Mouse (Mus musculus): ENCODE measurements around the gene Hoxc5. TPM values are rescaled to one million over a fixed set of nuclear protein-coding genes. Genes with fewer than 3 reads are reported as not detected.

Hoxc5 gene
- total RNA-seq, 2 experiments from 2014 or later: not detected

DNA sequence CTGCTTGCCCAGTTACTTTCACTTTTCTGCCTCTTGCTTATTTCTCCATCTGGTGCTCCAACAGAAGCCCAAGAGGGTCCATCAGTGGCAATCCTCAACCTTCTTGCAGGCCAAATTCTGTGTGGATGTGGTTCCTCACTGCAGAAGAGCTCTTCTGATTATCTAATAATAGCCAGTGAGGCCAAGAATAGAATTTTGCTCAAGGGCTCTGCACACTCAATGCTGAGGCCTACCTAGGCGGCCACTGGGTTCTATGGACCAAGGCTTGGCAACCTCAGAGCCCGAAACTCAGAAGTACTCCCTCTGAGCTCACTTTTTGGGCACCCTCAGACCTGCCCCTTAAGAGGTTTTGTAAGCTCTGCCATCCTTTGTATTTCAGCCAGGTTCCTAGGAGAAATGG, 34.1 kb downstream of the Hoxc5 start:
- no peak for DNase-seq (ENCODE audit: low spot score in 2 of 2)
- intact Hi-C loops (cut with DNase I): no loop called here

DNA sequence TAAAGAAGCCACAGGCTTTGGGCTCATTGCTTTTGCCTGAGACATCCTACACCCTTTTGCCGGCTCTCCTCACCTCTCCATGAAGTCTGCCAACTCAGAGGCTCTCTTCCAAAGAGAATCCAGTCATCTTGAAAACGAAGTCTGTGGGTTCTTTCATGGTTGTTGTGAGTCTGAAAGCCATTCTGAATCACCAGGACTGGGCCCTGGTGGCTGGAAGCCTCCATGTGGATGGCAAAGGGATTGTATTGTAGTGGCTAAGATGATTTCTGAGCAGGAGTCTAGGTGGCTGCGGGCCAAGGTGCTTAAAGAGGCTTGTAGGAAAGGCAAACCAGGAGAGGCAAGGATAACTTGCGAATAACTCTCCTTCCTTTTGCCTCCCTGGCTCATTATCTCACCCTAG, 34.9 kb downstream of the Hoxc5 start:
- intact Hi-C loops (cut with DNase I): no loop called here
- no peak for DNase-seq (ENCODE audit: low spot score in 2 of 2)

DNA sequence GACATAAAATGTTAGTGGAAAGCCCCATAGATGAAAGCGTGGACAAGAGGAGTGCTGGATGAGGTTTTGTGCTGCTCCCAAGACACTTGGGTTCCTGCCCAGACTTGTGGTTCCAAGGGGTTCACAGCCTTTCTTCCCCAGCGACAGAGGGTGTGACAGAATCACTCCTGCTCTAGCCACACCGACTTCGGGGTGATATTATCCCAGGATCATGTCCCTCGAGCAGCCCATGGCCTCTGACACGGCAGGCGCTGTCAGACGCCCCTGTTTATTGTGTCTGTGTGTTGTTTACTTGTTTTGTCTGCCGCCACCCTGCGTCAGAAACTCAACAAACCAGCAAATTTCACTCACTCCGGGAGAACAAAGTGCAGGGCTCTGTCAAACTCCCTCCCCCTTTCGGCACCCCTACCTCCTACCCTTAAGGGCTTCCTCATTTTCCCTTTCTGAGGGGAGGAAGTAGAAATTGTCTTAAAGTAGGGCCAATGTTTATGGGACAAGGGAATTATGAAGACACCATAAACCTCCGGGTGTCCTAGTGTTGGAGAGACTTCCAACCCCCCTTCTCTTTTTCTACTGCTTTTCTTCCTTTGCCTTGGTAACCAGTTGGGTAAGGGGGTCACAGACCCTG, 35.7 kb downstream of the Hoxc5 start:
- DNase-seq (ENCODE audit: low spot score in 2 of 2): no peak
- intact Hi-C loops (cut with DNase I): no loop called here

DNA sequence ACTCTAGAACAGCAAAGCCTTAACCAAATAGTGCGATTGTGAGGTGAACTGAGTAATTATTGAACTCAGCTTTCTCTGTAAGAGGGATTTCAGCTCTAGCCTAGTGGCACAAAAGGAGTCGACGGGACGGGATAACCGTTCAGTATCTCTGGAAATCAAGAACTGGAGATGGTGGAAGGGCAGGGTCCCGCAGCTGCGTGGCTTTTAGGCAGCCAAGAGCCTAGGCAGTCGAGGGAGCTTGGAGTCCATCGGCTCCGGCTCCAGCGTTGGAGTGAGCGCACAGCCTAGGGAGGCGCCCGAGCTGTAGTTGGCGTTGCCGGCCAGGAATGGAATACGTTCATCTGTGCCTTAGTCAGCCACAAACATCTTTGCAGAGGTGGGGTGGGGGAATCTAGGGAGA, 38.1 kb downstream of the Hoxc5 start:
- intact Hi-C loops (cut with DNase I): no loop called here
- no peak for DNase-seq (ENCODE audit: low spot score in 2 of 2)

DNA sequence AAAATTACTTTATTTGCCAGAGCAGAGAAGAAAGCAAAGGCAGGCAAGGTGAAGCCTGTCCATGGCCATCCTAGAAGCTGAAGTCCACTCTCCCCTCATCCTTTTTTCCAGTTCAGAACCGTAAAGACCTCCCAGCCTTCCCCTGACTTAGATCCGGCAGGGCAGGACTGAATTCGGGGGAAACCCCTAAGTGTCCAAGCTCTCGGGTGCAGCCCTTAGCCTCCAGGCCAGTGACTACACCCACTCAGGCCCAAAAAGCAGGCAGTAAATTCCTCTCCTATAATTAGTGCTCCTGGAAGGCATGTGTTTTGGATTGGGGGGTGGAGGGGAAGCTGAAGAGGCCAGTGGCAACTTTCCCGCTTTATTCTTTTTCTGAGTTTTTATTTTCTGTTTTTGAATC, 38.6 kb downstream of the Hoxc5 start:
- DNase-seq (ENCODE audit: low spot score in 2 of 2): no peak
- intact Hi-C loops (cut with DNase I): no loop called here

DNA sequence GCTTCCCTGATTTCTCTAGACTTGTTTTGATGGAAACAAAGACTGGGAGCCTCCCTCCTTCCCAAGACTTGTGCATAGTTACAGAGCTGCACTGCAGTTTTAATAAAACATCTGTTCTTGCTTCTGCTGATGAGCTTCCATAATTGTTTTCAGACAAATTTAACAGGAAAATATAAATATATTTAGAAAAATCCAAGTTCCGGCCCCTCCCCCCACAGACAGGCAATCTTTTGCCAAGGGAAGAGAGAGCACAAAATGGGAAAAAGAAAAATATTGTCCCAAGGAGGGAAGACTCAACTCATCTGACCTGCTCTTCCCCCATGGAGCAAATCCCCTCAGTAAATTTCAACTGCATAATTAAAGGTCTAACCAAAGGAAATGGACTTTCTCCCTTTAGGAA, 39.1 kb downstream of the Hoxc5 start:
- intact Hi-C loops (cut with DNase I): no loop called here
- DNase-seq (ENCODE audit: low spot score in 2 of 2): no peak

DNA sequence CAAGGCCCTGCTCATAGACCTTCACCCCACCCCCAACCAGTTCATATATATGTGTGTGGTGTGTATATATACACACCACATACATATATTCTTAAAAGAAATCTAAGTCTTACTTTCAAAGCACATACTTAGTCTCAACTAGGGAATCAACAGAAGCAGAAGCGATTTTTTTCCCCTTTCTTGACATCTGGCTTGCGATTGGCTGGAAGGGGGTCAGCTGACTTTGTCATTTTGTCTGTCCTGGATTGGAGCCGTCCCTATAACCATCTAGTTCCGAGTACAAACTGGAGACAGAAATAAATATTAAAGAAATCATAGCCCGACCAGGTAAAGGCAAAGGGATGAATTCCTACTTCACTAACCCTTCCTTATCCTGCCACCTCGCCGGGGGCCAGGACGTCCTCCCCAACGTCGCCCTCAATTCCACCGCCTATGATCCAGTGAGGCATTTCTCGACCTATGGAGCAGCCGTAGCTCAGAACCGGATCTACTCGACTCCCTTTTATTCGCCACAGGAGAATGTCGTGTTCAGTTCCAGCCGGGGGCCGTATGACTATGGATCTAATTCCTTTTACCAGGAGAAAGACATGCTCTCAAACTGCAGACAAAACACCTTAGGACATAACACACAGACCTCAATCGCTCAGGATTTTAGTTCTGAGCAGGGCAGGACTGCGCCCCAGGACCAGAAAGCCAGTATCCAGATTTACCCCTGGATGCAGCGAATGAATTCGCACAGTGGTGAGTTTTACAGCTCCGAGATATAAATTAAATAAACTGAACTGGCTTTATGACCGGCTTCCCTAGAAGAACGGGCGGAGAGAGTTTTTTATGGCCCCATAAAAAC, 42.2 kb downstream of the Hoxc5 start:
- intact Hi-C loops (cut with DNase I): no loop called here
- no peak for DNase-seq (ENCODE audit: low spot score in 2 of 2)

DNA sequence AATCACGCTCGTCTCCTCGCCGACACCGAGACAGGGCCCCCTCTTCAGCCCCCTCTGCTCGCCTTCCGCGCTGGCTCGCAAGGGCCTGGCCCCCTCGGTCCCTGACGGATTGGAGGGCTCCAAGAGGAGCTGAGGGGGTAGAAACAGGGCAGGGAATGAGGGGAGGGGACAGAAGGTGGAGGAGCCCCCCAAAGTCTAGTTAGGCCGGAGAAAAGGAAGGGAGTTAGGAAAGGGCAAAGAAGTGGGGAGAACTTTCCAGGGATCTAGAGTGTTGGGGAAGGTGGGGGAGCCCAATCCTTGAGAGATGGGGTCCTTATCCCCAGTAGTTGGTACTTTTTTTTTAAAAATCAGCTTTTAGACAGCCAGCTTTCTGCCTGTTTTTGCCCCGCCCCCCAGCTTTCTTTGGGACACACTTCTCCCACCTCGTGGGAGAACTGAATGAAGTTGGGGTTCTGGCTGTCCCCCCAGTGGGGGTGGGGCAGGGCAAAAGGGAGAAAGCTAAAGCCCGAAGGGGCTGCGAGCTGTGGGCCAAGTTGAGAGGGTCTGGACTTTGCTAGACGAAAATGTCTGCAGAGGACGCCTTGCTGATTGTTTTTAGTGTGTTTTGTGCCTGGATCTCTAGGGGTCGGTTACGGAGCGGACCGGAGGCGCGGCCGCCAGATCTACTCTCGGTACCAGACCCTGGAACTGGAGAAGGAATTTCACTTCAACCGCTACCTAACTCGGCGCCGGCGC, 43.0 kb downstream of the Hoxc5 start:
- no peak for DNase-seq (ENCODE audit: low spot score in 2 of 2)
- intact Hi-C loops (cut with DNase I): no loop called here

DNA sequence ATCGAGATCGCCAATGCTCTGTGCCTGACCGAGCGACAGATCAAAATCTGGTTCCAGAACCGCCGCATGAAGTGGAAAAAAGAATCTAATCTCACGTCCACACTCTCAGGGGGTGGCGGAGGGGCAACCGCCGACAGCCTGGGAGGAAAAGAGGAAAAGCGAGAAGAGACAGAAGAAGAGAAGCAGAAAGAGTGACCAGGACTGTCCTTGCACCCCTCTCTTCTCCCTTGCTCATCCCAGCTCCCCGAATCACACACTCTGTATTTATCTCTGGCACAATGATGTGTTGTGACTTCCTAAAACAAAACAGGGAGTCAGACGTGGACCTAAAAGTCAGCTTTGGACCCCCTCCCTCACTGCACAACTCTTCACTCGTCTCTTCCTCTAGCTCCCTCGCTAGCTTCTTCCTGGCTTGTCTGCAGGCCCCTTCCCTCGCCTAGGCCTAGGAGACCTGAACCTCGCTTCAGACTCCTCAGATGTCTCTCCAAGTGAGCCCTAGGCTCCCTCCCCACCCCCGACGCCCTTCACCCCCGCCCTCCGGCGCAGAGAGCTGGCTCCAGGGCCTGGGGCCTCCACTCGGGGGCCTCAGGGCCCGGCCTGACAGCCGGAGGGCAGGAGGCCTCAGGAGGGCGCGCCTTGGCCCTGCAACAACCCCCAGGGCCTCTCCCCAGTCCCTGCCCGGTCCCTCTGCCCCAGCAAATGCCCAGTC, 43.8 kb downstream of the Hoxc5 start:
- no peak for DNase-seq (ENCODE audit: low spot score in 2 of 2)
- intact Hi-C loops (cut with DNase I): no loop called here

DNA sequence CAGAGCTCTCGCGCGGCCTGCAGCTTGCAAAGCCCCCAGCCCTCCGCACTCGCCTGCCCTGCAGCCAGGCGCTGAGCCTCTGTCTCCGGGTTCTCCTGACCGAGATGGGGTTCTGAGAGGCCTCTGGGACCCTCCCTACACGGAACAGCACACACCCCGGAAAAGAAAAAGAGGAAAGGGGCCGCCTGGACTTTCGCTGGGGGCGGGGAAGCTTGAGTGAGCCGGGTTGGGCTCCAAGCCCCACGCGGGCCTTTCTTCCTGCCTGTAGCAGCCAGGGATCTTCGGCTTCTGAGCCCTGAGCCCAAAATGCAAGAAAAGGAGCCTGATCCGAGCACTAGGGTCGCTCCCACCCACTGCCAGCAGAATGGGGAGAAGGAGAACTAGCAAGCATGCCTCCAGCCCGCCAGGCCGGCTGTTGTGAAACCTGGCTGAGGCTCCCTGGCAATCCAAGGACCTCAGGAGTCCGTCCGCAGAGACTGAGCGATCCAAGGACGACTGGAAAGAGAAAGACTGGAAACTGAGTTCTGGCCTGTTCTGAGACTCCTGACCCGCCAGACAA, 44.8 kb downstream of the Hoxc5 start:
- no peak for DNase-seq (ENCODE audit: low spot score in 2 of 2)
- intact Hi-C loops (cut with DNase I): loop anchor here (2.0 kb wide), 1 partner anchor 161 kb away; no protein-coding TSS in a partner anchor

DNA sequence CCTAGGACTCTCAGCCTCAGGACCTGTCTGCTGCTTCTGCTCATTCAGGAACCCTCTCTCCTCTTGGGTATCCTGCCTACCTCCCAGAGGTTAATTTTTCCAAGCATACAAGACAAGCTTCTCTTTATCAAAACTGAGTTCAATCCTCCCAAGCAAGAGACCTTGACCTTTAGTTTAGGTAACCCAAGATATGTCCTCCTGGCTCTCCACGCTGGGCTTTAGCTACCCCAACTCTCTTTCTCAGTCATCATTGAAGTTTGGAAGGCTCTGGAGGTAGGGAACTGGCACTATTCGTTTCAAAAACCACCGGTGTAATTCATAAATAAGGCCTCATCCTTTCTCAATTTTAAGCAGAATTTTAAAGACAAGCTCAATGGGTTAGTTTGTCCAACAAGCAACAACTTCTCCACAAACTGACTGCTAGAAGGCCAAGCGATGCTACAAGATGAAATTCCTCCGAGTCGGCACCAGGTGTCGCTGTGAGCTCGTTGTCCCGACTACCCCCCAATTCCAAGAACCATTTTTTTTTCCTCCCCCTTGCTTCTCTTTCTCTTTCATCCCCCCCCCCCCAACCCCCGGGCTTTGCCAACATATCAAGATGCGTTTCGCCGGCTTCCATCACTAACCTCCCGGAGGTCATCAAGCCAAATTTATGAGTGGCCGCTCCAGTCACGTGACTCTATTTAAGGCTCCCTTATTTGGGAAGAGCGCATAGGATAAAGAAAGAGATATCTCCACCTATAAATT, 46.2 kb downstream of the Hoxc5 start:
- peak; percentile 15 to 52 for DNase-seq (ENCODE audit: low spot score in 2 of 2)
- intact Hi-C loops (cut with DNase I): loop anchor here (1.0 to 2.0 kb wide), 2 partner anchors 152 to 159 kb away; no protein-coding TSS in a partner anchor

DNA sequence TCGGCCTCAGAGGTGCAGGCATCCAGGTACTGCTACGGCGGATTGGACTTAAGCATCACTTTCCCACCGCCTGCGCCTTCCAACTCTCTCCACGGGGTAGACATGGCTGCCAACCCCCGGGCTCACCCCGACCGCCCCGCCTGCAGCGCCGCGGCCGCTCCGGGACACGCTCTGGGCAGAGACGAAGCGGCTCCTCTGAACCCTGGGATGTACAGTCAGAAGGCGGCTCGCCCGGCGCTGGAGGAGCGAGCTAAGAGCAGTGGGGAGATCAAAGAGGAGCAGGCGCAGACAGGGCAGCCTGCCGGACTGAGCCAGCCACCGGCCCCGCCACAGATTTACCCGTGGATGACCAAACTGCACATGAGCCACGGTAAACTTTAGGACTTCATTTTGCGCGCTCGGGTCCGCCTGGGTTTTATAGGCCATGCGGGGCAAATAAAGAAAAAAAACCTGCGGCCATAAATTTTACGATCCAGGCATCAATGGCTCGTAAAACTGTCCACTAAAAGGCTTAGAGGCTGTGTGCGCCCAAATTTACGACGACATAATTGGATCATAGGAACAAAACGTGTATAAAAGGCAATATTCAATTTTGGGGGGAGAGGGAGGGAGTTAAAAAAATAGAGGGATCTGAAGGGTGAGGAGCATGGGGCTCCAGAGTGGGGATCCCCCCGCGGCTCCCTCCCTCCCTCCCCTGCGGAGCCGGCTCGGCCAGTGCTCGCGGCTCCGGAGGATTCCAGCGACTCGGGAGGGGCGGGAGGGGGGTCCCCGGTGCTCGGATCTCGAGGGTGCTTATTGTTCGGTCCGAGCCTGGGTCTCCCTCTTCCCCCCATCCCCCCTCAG, 47.1 kb downstream of the Hoxc5 start:
- no peak for DNase-seq (ENCODE audit: low spot score in 2 of 2)
- intact Hi-C loops (cut with DNase I): no loop called here

DNA sequence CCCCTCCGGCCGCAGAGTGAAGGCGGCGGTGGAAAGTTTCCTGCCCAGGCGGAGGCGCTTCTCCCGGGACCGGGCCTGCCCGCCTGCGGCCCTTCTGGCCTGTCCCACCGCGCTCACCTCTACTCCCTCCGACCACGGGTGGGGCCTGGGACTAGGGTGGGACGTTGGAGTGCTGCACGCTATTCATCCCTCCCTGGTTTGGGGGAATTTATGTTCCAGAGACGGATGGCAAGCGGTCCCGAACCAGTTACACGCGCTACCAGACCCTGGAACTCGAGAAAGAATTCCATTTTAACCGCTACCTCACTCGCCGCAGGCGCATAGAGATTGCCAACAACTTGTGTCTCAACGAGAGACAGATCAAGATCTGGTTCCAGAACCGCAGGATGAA, 47.8 kb downstream of the Hoxc5 start:
- intact Hi-C loops (cut with DNase I): no loop called here
- no peak for DNase-seq (ENCODE audit: low spot score in 2 of 2)

DNA sequence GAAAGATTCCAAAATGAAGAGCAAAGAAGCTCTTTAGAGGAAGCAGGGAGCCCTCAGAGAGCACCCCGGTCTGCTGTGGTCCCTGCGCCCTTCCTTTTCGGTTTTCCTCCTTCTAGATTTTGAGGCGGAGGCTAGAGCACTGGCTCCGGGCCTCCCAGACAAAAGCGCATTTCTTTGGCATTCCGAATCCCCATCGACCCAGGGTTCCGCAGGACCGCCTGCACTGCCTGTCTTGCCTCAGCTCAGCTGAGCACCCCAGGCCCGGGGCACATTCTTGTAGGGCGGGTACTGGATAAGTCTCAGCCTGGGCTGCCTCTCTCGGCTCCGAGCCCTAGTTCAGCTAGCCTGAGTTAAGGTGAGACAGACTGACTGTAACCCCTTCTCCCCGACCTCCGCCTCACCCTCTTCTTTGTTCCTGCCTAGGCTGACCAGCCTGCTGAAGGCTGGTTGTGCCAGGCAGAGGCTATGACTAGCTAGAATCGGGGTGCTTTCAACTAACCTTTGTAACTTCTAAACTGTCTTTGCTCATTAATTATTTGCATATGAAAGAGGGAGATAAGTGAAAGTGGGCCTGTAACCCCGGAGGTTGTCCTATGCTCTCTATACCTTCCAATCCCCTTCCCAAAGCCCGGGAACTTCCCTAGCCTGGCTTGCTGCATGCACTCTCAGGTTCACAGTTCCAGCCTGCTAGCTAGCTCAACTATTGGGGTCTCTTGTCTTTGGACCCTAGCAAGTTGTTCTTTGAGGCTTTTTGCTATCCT, 48.3 kb downstream of the Hoxc5 start:
- no peak for DNase-seq (ENCODE audit: low spot score in 2 of 2)
- intact Hi-C loops (cut with DNase I): no loop called here

DNA sequence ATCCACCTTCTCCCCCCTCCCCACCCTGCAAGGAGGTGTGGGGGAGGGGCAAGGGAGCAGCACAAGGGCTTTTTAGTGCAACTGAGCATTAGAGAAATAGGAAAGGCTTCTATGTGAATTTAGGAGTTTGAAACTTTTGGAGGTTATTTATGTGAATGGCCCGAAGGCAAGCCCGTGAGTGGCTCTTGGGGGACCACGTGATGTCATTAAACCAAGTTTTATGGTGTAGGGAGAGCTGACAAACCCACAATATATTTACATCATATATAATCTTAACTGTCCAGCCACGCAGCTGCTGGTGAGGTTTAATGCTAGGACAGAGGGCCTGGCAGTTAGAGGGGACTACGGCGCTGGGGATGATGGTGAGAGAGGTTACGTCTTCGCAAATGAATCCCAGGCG, 51.4 kb downstream of the Hoxc5 start, which contains the start of gene Hoxc4:
Gene Hoxc4, plus strand, starts transcription at position 299 of the 400 bp plus-strand sequence.
- intact Hi-C loops (cut with DNase I): no loop called here
- DNase-seq (ENCODE audit: low spot score in 2 of 2): no peak

DNA sequence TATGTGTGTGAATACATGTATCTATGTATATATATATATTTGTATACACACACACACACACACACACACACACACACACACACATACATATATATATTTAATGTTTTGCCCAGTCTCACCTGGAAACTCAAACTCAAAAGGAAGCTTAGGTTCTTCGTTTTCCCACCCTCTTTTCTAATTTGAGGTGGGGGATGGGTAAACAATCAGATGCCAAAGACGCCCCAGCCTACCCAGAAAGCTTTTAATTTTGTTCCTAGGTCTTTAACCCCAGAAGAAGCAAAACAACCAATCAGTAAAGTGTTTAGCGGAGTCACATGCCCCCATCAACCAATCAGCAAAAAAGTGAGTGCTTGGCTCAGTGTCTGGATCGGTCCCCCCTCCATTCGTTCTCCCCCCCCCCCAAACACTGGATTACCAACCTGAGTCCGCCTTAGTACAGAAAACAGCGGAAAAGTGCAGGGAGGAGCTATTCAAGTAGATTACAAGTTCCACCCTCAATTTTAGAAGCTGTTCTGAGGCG, 53.7 kb downstream of the Hoxc5 start:
- intact Hi-C loops (cut with DNase I): no loop called here
- no peak for DNase-seq (ENCODE audit: low spot score in 2 of 2)

DNA sequence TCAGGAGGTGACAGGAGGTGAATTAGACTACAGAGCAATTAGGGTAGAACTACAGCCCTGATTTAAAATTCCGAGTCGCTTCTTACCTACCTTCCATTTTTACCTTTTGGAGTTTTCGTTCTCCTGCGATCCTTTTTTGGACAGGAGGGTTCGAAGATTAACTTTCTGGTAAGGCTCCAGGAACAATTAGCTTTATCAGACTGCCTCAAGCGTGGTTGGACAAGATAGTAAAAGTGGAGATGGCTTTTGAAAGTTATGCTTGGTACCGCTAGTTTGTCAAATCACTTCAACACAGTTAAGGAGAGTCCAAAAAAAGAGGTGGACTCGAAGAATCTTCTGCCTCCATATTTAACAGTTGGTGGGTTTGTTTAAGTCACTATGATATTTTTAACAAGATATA, 54.3 kb downstream of the Hoxc5 start:
- no peak for DNase-seq (ENCODE audit: low spot score in 2 of 2)
- intact Hi-C loops (cut with DNase I): no loop called here

Data from left cerebral cortex, postnatal 14 days (tissue).